Comparison of ENCODE assay signal across 12 mouse cellular contexts in genomic region chr6:125552760-125553159, GRCm38 (mm10). TPM values are rescaled to one million over a fixed set of nuclear protein-coding genes. Genes with fewer than 3 reads are reported as not detected.
DNase-seq lines count a peak whose midpoint lies in the region; ATAC-seq and TF ChIP-seq lines count a peak whose summit lies in the region.
"Had no signal": no experiment of that assay in that cellular context is flagged by ENCODE, and none has a peak within 500 bp of the region (broad histone marks: within the 10 kb centered on the region; RNA-seq: fewer than 3 reads in every experiment).

No protein-coding gene starts in this region.

- no peaks in the 10 kb centered on the region for H3K27me3 ChIP-seq in heart, embryonic 11.5 days (ENCODE audit: control insufficient read depth, insufficient read depth, low read length)
- no peaks in the 10 kb centered on the region for H3K27me3 ChIP-seq in hindbrain, postnatal 0 days (ENCODE audit: insufficient read depth, low read length)
- H3K27me3 ChIP-seq in hindbrain, embryonic 16.5 days (replicated peaks; ENCODE audit: control insufficient read depth, insufficient read depth, low read length) = no peaks in the 10 kb centered on the region
- H3K27me3 ChIP-seq in hindbrain, embryonic 10.5 days (ENCODE audit: insufficient read depth, poor library complexity, severe bottlenecking) = no peaks in the 10 kb centered on the region
- H3K27me3 ChIP-seq: hindbrain, embryonic 13.5 days; Patski had no signal

- H3K36me3 ChIP-seq in heart, embryonic 11.5 days (ENCODE audit: control insufficient read depth, insufficient read depth, low read length) = no peaks in the 10 kb centered on the region
- H3K36me3 ChIP-seq in hindbrain, postnatal 0 days (ENCODE audit: insufficient read depth, low read length) = no peaks in the 10 kb centered on the region
- H3K36me3 ChIP-seq in hindbrain, embryonic 16.5 days (ENCODE audit: control insufficient read depth, insufficient read depth, low read length) = no peaks in the 10 kb centered on the region
- no peaks in the 10 kb centered on the region for H3K36me3 ChIP-seq in hindbrain, embryonic 10.5 days
- H3K36me3 ChIP-seq: hindbrain, embryonic 13.5 days had no signal

- no peak overlapping the region for H3K9ac ChIP-seq in heart, embryonic 11.5 days (ENCODE audit: low read depth, low read length)
- H3K9ac ChIP-seq in hindbrain, postnatal 0 days (replicated peaks; ENCODE audit: low read length) = no peak overlapping the region
- no peak overlapping the region for H3K9ac ChIP-seq in hindbrain, embryonic 16.5 days (ENCODE audit: low read depth, low read length)
- H3K9ac ChIP-seq: hindbrain, embryonic 13.5 days had no signal

- H3K4me2 ChIP-seq in heart, embryonic 11.5 days = peak overlapping the region; percentile 29
- no peak overlapping the region for H3K4me2 ChIP-seq in hindbrain, postnatal 0 days (ENCODE audit: low read depth, low read length)
- H3K4me2 ChIP-seq in hindbrain, embryonic 16.5 days (ENCODE audit: low read length) = no peak overlapping the region
- H3K4me2 ChIP-seq: hindbrain, embryonic 13.5 days had no signal

- no peaks in the 10 kb centered on the region for H3K9me3 ChIP-seq in heart, embryonic 11.5 days (replicated peaks; ENCODE audit: control insufficient read depth, low read length)
- no peaks in the 10 kb centered on the region for H3K9me3 ChIP-seq in hindbrain, postnatal 0 days (ENCODE audit: low read length)
- H3K9me3 ChIP-seq in hindbrain, embryonic 16.5 days (ENCODE audit: control insufficient read depth, low read length) = no peaks in the 10 kb centered on the region
- no peaks in the 10 kb centered on the region for H3K9me3 ChIP-seq in hindbrain, embryonic 10.5 days
- H3K9me3 ChIP-seq: hindbrain, embryonic 13.5 days had no signal

- no peak overlapping the region for H3K27ac ChIP-seq in layer of hippocampus, adult 2 months
- peak overlapping the region; percentile 35; the same call in 1 of the 2 replicates for H3K27ac ChIP-seq in heart, embryonic 11.5 days (ENCODE audit: low read depth, low read length)
- no peak overlapping the region for H3K27ac ChIP-seq in hindbrain, postnatal 0 days
- no peak overlapping the region for H3K27ac ChIP-seq in hindbrain, embryonic 16.5 days (ENCODE audit: low read depth, low read length)
- no peak overlapping the region for H3K27ac ChIP-seq in hindbrain, embryonic 10.5 days
- H3K27ac ChIP-seq: hindbrain, embryonic 13.5 days had no signal

- no peak for ATAC-seq in heart, embryonic 11.5 days (replicated peaks; ENCODE audit: insufficient number of reproducible peaks, low FRiP score, low TSS enrichment)
- ATAC-seq in hindbrain, postnatal 0 days = no peak
- ATAC-seq in hindbrain, embryonic 16.5 days = no peak
- ATAC-seq: Patski had no signal

- H3K4me1 ChIP-seq in heart, embryonic 11.5 days (ENCODE audit: control insufficient read depth, insufficient read depth, low read length) = no peaks in the 10 kb centered on the region
- no peaks in the 10 kb centered on the region for H3K4me1 ChIP-seq in hindbrain, postnatal 0 days (ENCODE audit: insufficient read depth, low read length)
- H3K4me1 ChIP-seq in hindbrain, embryonic 16.5 days (ENCODE audit: control insufficient read depth, insufficient read depth, low read depth, low read length) = no peaks in the 10 kb centered on the region
- 0 out of 2 replicates have a peak, but pooled peaks cover 7% of the 10 kb centered on the region for H3K4me1 ChIP-seq in hindbrain, embryonic 10.5 days (replicated peaks)
- H3K4me1 ChIP-seq: hindbrain, embryonic 13.5 days had no signal

- peak overlapping the region; percentile 22; the same call in 1 of the 2 replicates for H3K4me3 ChIP-seq in layer of hippocampus, adult 2 months
- no peak overlapping the region for H3K4me3 ChIP-seq in heart, embryonic 11.5 days (ENCODE audit: low read depth, low read length)
- no peak overlapping the region for H3K4me3 ChIP-seq in hindbrain, postnatal 0 days (ENCODE audit: low read length)
- H3K4me3 ChIP-seq in hindbrain, embryonic 16.5 days (ENCODE audit: low read length) = no peak overlapping the region
- H3K4me3 ChIP-seq in hindbrain, embryonic 10.5 days = no peak overlapping the region
- H3K4me3 ChIP-seq: hindbrain, embryonic 13.5 days had no signal

- DNase-seq in layer of hippocampus, adult 2 months (ENCODE audit: low spot score in 2 of 2) = no peak
- DNase-seq in layer of hippocampus, postnatal 36 days = no peak
- peak; percentile 39 for DNase-seq in heart, postnatal 4 days
- DNase-seq in lung, postnatal 25 days (ENCODE audit: low spot score) = peak; percentile 47
- DNase-seq in hindbrain, postnatal 0 days (ENCODE audit: low spot score) = no peak
- DNase-seq in hindbrain, embryonic 10.5 days (ENCODE audit: low spot score) = no peak
- DNase-seq: adrenal gland, postnatal 14 days had no signal

- peak; percentile 26; the same call in 1 of the 2 replicates for TF ChIP-seq CTCF in layer of hippocampus, adult 2 months (conservative IDR thresholded peaks at IDR 0.05)
- no peak for TF ChIP-seq CTCF in hindbrain, postnatal 0 days (IDR thresholded peaks at IDR 0.05; ENCODE audit: low read depth)

- 40% methylated on average over 6 of the region's 6 CpGs for WGBS in heart, embryonic 11.5 days (ENCODE audit: insufficient replicate concordance)
- 70% methylated on average over 6 of the region's 6 CpGs for WGBS in hindbrain, postnatal 0 days
- WGBS in hindbrain, embryonic 16.5 days = 61% methylated on average over 6 of the region's 6 CpGs
- WGBS in hindbrain, embryonic 10.5 days = 67% methylated on average over 6 of the region's 6 CpGs

RNA-seq across cellular contexts. Expression of gene Vwf, which starts 6.2 kb away (rescaled TPM):
- 10 to 100 TPM; 13.2 to 23.5 TPM for total RNA-seq in layer of hippocampus, adult 2 months (2021)
- 10 to 100 TPM; 12.2 to 13.1 TPM for total RNA-seq in layer of hippocampus, postnatal 36 days (2021)
- 31.2 and 32.2 TPM in 2 replicates for polyA plus RNA-seq in heart, embryonic 11.5 days (2014; fragmentation: Nextera tagmentation; extraction: Ambion mirVana)
- total RNA-seq in heart, postnatal 4 days (2021) = 10 to 100 TPM; 86.0 to 87.2 TPM
- total RNA-seq in hindbrain, postnatal 0 days (2014; rRNA removed) = 29.5 and 30.0 TPM in 2 replicates
- polyA plus RNA-seq in hindbrain, postnatal 0 days (2015; fragmentation: Nextera tagmentation; extraction: Ambion mirVana) = 11.2 and 17.2 TPM in 2 replicates
- 9.7 and 12.9 TPM in 2 replicates for polyA plus RNA-seq in hindbrain, embryonic 16.5 days (2015; fragmentation: Nextera tagmentation; extraction: Ambion mirVana)
- 3.9 and 7.1 TPM in 2 replicates for polyA plus RNA-seq in hindbrain, embryonic 10.5 days (2016; fragmentation: Nextera tagmentation; extraction: Ambion mirVana)
- total RNA-seq: CH12.LX had no signal

RNA-seq across cellular contexts. Expression of gene Cd9, which starts 58.2 kb away (rescaled TPM):
- total RNA-seq in layer of hippocampus, adult 2 months (2021) = 10 to 100 TPM; 57.1 to 60.0 TPM
- total RNA-seq in layer of hippocampus, postnatal 36 days (2021) = 10 to 100 TPM; 70.6 to 71.5 TPM
- polyA plus RNA-seq in heart, embryonic 11.5 days (2014; fragmentation: Nextera tagmentation; extraction: Ambion mirVana) = 70.9 and 80.8 TPM in 2 replicates
- total RNA-seq in heart, postnatal 4 days (2021) = 10 to 100 TPM; 72.4 to 73.3 TPM
- 62.5 and 80.5 TPM in 2 replicates for total RNA-seq in hindbrain, postnatal 0 days (2014; rRNA removed)
- polyA plus RNA-seq in hindbrain, postnatal 0 days (2015; fragmentation: Nextera tagmentation; extraction: Ambion mirVana) = 158 and 183 TPM in 2 replicates
- 127 and 137 TPM in 2 replicates for polyA plus RNA-seq in hindbrain, embryonic 16.5 days (2015; fragmentation: Nextera tagmentation; extraction: Ambion mirVana)
- polyA plus RNA-seq in hindbrain, embryonic 10.5 days (2016; fragmentation: Nextera tagmentation; extraction: Ambion mirVana) = 35.9 and 39.9 TPM in 2 replicates

Comparison
In these comparisons a context has a peak if more than half of its experiments do, and no peak if none do; other contexts are left out.
1. DNase-seq: peak in heart, postnatal 4 days (single experiment) and lung, postnatal 25 days (single experiment); none in layer of hippocampus, adult 2 months (0 of 2), layer of hippocampus, postnatal 36 days (0 of 2), hindbrain, postnatal 0 days (single experiment) and hindbrain, embryonic 10.5 days (single experiment).